Mouse (Mus musculus) liver, embryonic 14.5 days (tissue): ENCODE measurements around the gene Gm20503. TPM values are rescaled to one million over a fixed set of nuclear protein-coding genes. Genes with fewer than 3 reads are reported as not detected.

Experiments
- ATAC-seq: fragments of 200-750 bp; cut with Nextera tagmentation; 2 replicates; pipeline ENCODE4 v1.8.0; 2017; ENCODE audit warnings: moderate number of reproducible peaks, mild to moderate bottlenecking, moderate library complexity; ENCODE audit not compliant: insufficient read depth
- DNase-seq, 3 experiments: peaks; one replicate each; pipeline ENCODE4 v3.0.0-alpha.2; 2012 to 2013; ENCODE audit warnings: low read depth in 3 of 3, low spot score in 3 of 3
- H3K27ac ChIP-seq: fragments of 300-500 bp; sonication (generic); 2 replicates; pipeline ENCODE4 v1.5.1; 2014; ENCODE audit warnings: moderate library complexity, mild to moderate bottlenecking, control low read depth, inconsistent platforms
- H3K27me3 ChIP-seq: fragments of 300-500 bp; sonication (generic); 2 replicates; pipeline ENCODE4 v1.6.1; 2014; ENCODE audit warnings: mild to moderate bottlenecking, low read length, moderate library complexity; ENCODE audit not compliant: control insufficient read depth, insufficient read depth
- H3K36me3 ChIP-seq: fragments of 300-500 bp; sonication (generic); replicated peaks from 2 replicates; pipeline ENCODE4 v1.6.1; 2014; ENCODE audit warnings: low read depth; ENCODE audit not compliant: control insufficient read depth, insufficient read depth
- H3K4me1 ChIP-seq, 2 experiments: fragments of 200-500 bp in 1 of 2; fragments of 300-500 bp in 1 of 2; sonication (generic) in 1 of 2; replicated peaks; 2 replicates each; pipeline ENCODE4 v1.6.1; 2012 to 2014; ENCODE audit warnings: antibody characterized with exemption in 1 of 2, inconsistent platforms in 1 of 2, low read length in 1 of 2; ENCODE audit not compliant: control insufficient read depth in 2 of 2, insufficient read depth in 2 of 2
- H3K4me2 ChIP-seq: fragments of 300-500 bp; sonication (generic); 2 replicates; pipeline ENCODE4 v1.6.1; 2014; ENCODE audit warnings: low read depth, mild to moderate bottlenecking, control low read depth, moderate library complexity
- H3K4me3 ChIP-seq, 2 experiments: fragments of 200-500 bp in 1 of 2; fragments of 300-500 bp in 1 of 2; sonication (generic) in 1 of 2; 2 replicates each; pipeline ENCODE4 v1.5.1; 2012 to 2014; ENCODE audit warnings: low read depth in 2 of 2, low read length in 2 of 2, mild to moderate bottlenecking in 2 of 2, control low read depth in 1 of 2, inconsistent platforms in 1 of 2, moderate library complexity in 1 of 2; ENCODE audit not compliant: insufficient read depth in 1 of 2
- H3K9ac ChIP-seq: fragments of 300-500 bp; sonication (generic); replicated peaks from 2 replicates; pipeline ENCODE4 v1.6.1; 2014; ENCODE audit warnings: mild to moderate bottlenecking, control low read depth, moderate library complexity
- H3K9me3 ChIP-seq: fragments of 300-500 bp; sonication (generic); 2 replicates; pipeline ENCODE4 v1.6.1; 2016; ENCODE audit warnings: low read length, mixed read lengths; ENCODE audit not compliant: control insufficient read depth
- CTCF ChIP-seq: IDR thresholded peaks from 2 replicates; pipeline ENCODE4 v1.5.1; 2016; ENCODE audit warnings: antibody characterized with exemption, low read depth, control low read depth
- EP300 ChIP-seq: IDR thresholded peaks from 2 replicates; pipeline ENCODE4 v1.6.1; 2016; ENCODE audit warnings: antibody characterized with exemption, low read depth
- WGBS: fragments of 180-500 bp; shearing (Covaris S2); extraction: QIAGEN DNeasy Blood & Tissue Kit; methylation state at CpG from one replicate; pipeline ENCODE4 v1.1.7; 2014; ENCODE audit not compliant: insufficient replicate concordance; 5-methylcytosine and 5-hydroxymethylcytosine counted together
- polyA plus RNA-seq, 2 experiments: library from polyadenylated mRNA; depleted of rRNA in 1 of 2; stranded (reverse) in 1 of 2; unstranded in 1 of 2; fragments of >200 nt; fragmentation: Nextera tagmentation in 1 of 2; extraction: Ambion mirVana in 1 of 2; gene quantifications; 2 replicates each; pipeline versions ENCODE4 v1.2.1 to v1.2.3; 2012 to 2014

Gm20503 gene
- polyA plus RNA-seq, 2 experiments, result 4.4 TPM; not detected in 1

- H3K4me2 ChIP-seq, result no peak overlapping the region
- H3K4me3 ChIP-seq, result no peak overlapping the region
- H3K4me1 ChIP-seq, result no peaks in the 10 kb centered on the region
- H3K9ac ChIP-seq, result no peak overlapping the region
- no peaks in the 10 kb centered on the region for H3K27me3 ChIP-seq
- ATAC-seq (no peak), DNase-seq (no peak)
- no peaks in the 10 kb centered on the region for H3K36me3 ChIP-seq
- WGBS, result 50% methylated on average over 2 of the region's 2 CpGs
- no peak for TF ChIP-seq EP300
- TF ChIP-seq CTCF, result no peak
- no peaks in the 10 kb centered on the region for H3K9me3 ChIP-seq
- no peak overlapping the region for H3K27ac ChIP-seq
Measured at GRCm38 (mm10) chr4:59083430-59083829, 80.4 kb downstream of the Gm20503 start.

DNA sequence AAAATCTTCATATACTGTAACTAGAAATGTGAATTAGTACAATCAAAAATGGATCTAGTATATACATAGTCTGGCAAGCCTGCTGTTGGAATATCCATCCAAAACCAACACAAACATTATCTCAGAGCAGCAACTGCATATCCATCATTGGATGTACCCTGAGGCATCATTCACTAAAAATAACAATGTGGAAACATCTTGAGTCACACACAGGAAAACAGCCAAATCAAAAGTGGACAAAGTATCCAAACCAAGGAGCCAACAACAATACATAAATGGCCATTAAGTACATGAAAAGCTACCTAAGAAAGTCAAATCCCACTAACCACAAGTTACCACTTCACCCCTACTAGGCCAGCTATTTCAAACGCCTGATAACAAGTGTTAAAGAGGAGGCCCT is 86.4 kb downstream of the Gm20503 start:
- no peak overlapping the region for H3K4me2 ChIP-seq
- H3K9me3 ChIP-seq, result no peaks in the 10 kb centered on the region
- no peaks in the 10 kb centered on the region for H3K36me3 ChIP-seq
- H3K9ac ChIP-seq, result no peak overlapping the region
- no peaks in the 10 kb centered on the region for H3K27me3 ChIP-seq
- TF ChIP-seq EP300 (no peak), CTCF (no peak)
- H3K27ac ChIP-seq, result no peak overlapping the region
- H3K4me1 ChIP-seq, result no peaks in the 10 kb centered on the region
- H3K4me3 ChIP-seq, result no peak overlapping the region
- DNase-seq, result no peak
- no peak for ATAC-seq
- WGBS, result 16% methylated on average over 1 of the region's 1 CpGs

Other genes with a start within 250 kb of the Gm20503 start
- not detected in 2 replicates for gene Olfr267, start 215.5 kb upstream of the Gm20503 start, polyA plus RNA-seq (2012; rRNA removed)
- gene Olfr267, start 215.5 kb upstream of the Gm20503 start, polyA plus RNA-seq (2014; fragmentation: Nextera tagmentation; extraction: Ambion mirVana), result 0.06 TPM in 1 of 2 replicates, not detected in the other
- 5.5 and 9.7 TPM in 2 replicates for gene Ecpas, start 90.5 kb upstream of the Gm20503 start, polyA plus RNA-seq (2012; rRNA removed)
- 16.8 and 20.8 TPM in 2 replicates for gene Ecpas, start 90.5 kb upstream of the Gm20503 start, polyA plus RNA-seq (2014; fragmentation: Nextera tagmentation; extraction: Ambion mirVana)
- gene Zkscan16, start 59.6 kb upstream of the Gm20503 start, polyA plus RNA-seq (2012; rRNA removed), result 0.03 and 0.08 TPM in 2 replicates
- gene Zkscan16, start 59.6 kb upstream of the Gm20503 start, polyA plus RNA-seq (2014; fragmentation: Nextera tagmentation; extraction: Ambion mirVana), result 0.06 and 0.11 TPM in 2 replicates
- gene Ptgr1, start 16.1 kb upstream of the Gm20503 start, polyA plus RNA-seq (2012; rRNA removed), result 6.2 and 11.1 TPM in 2 replicates
- 14.8 and 16.0 TPM in 2 replicates for gene Ptgr1, start 16.1 kb upstream of the Gm20503 start, polyA plus RNA-seq (2014; fragmentation: Nextera tagmentation; extraction: Ambion mirVana)
- 1.4 and 2.4 TPM in 2 replicates for gene Dnajc25, start 8.1 kb upstream of the Gm20503 start, polyA plus RNA-seq (2012; rRNA removed)
- gene Dnajc25, start 8.1 kb upstream of the Gm20503 start, polyA plus RNA-seq (2014; fragmentation: Nextera tagmentation; extraction: Ambion mirVana), result 5.4 and 7.1 TPM in 2 replicates
- gene Gng10, start 31.9 kb downstream of the Gm20503 start, polyA plus RNA-seq (2012; rRNA removed), result 8.8 and 10.7 TPM in 2 replicates
- gene Gng10, start 31.9 kb downstream of the Gm20503 start, polyA plus RNA-seq (2014; fragmentation: Nextera tagmentation; extraction: Ambion mirVana), result 30.2 and 30.9 TPM in 2 replicates
- gene AI481877, start 135.8 kb downstream of the Gm20503 start, polyA plus RNA-seq (2012; rRNA removed), result not detected in 2 replicates
- not detected in 2 replicates for gene AI481877, start 135.8 kb downstream of the Gm20503 start, polyA plus RNA-seq (2014; fragmentation: Nextera tagmentation; extraction: Ambion mirVana)
- 19.3 and 21.7 TPM in 2 replicates for gene Ugcg, start 186.0 kb downstream of the Gm20503 start, polyA plus RNA-seq (2012; rRNA removed)
- gene Ugcg, start 186.0 kb downstream of the Gm20503 start, polyA plus RNA-seq (2014; fragmentation: Nextera tagmentation; extraction: Ambion mirVana), result 7.5 and 9.9 TPM in 2 replicates